Mouse (Mus musculus) layer of hippocampus, adult 9-10 months (tissue): ENCODE data around the gene Gpr135.
"Not testable (repeated sequence)": the region's sequence is repeated elsewhere in the genome, so short reads cannot be mapped to it uniquely, and the experiment has no call there.

Experiments
- DNase-seq: peaks from one replicate; pipeline ENCODE4 v3.0.0; 2022; ENCODE audit warnings: low spot score

The Gpr135 gene

DNA sequence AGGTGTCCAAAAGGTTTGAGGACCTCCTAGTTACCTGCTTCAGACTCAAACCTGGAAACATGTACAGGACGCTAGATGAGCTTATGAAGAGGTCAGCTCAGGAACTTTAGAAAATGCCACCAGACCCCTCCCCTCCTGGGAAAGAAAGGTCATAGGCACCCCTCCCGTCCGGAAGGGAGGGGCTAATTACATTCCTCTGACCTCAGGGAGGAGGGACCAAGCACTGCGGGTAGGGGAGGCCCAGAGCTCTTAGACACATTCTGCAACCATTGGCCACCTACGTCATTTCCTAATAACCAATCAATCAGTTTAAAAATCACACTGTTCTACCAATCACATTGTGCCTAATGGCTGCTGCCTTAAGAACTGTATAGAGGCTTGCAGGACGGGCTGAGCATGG, 18.4 kb downstream of the Gpr135 start:
- no peak for DNase-seq

GRCm38 (mm10) chr12:72050821-72051220, 20.1 kb downstream of the Gpr135 start:
- no peak for DNase-seq

DNA sequence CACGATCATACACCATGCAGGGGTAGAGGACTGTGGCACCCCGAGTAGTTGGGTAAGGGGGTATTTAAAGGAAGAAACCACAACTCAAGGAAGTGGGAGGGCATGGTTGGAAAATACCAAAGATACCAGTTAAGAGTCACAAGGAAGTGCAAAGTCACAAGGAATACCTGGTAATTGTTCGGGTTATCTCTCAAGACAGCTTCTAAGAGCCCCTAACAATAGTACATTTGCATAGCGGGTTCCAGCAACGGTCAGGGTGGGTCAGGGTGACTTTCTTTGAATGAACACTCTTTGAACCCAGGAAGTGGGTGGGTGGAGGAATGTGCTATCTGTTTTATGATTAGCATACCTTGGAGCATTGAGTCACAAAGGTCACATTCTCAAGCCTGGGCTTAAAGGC, 20.8 kb downstream of the Gpr135 start:
- not testable (repeated sequence) for DNase-seq

DNA sequence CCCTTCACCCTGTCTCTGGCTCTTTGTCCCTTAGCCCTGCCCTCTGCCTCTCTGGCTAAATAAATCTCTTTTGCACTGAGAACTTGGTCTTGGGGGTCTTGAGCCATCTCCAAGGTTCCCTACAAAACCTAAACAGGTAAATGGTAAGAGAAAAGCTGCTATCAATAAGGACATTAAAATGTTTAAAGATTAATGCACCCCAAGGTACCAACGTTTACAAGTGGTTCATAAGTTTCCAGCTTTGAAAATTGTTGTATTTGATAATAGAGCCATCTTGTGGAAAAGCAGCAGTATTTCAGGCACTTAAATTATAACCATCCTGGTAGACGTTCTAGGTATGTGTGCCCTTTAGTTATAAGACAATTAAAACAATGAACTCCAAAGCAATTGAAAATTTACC, 23.4 kb downstream of the Gpr135 start:
- peak; percentile 2 for DNase-seq

- DNase-seq = no peak
Measured at GRCm38 (mm10) chr12:72041238-72041637, 29.7 kb downstream of the Gpr135 start.

DNA sequence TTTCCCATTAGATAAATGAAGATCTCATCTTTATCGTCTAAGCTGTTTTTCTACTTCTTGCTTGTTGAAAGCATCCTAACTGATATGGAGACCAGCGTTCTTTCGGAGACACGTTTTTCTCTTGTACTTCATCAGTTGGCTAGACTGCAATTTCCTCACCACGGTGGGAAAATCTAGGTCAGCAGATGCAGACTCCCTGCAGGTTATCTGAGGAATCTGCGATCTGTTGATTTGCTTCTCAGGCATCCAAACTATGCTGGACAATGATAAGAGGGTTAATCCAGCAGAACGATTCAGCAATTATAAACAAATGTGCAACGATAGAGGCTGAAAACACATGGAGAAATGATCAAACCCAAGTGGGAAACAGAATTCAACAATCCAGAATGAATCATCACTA, 31.4 kb downstream of the Gpr135 start:
- DNase-seq = no peak

DNA sequence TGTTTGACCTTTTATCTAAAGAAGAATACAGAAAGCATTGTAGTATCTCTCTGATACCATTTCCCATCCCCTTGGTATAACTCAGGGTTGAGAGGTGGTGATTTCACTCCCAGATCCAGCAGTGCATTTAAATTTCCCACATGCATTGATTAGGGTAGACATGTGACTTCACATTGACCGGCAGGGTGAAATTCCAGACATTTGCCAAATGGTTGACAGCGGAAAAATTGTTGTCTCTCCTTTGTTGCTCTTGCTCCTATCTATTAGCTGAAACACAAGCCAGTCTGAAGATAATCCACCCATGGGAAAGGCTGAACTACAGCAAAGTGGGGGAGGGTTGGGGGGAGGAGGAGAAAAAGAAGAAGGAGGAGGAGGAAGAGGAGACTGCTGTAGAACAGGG, 32.1 kb downstream of the Gpr135 start:
- no peak for DNase-seq

DNA sequence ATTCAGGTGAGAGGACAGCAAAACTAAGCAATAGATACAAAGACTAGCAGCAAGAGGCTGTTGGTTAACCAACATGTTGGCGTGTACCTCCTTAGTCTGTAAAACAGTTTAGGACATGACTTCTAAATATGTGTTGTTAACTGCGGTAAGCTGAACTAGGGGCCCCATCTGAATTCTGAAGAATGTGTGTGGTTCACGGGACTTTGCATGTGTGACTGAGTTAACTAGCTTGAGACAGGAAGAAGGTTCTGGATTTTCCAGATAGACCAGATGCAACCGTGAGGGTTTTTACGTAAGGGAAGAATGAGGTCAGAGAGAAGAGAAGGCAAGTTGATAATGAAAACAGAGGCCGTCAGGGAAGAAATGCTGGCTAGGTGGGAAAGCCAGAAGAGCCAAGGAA, 33.9 kb downstream of the Gpr135 start:
- no peak for DNase-seq

- no peak for DNase-seq
Measured at GRCm38 (mm10) chr12:72036097-72036661, 34.7 kb downstream of the Gpr135 start.

- no peak for DNase-seq
Measured at GRCm38 (mm10) chr12:72031794-72032193, 39.1 kb downstream of the Gpr135 start.

- no peak for DNase-seq
Measured at GRCm38 (mm10) chr12:72031171-72031570, 39.8 kb downstream of the Gpr135 start.

DNA sequence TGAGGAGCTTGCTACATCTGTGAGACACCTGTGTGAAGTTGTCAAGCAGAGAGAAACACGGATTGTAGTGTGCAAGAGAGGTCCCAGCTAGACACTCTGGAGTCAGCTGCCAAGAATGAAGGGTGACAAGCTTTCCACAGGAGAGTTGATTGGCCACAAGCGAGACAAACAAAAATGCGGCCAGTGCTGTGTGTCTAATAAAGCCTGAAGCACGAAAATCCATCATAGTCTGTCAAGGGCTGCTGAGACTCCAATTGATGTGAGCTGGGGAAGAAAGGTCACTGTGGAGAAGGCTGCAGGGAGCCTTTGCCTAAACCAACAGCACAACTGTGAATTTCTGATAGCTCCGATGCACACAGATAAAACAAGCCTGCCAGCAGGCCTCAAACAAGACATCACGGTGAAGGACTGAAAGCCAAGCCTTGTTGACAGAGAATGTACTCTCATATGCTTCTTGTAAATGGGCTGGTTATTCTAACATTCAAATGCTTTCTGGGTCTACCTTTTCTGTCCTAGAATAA, 45.6 kb downstream of the Gpr135 start:
- DNase-seq = no peak

- no peak for DNase-seq
Measured at GRCm38 (mm10) chr12:72023572-72023971, 47.4 kb downstream of the Gpr135 start.

GRCm38 (mm10) chr12:72022790-72023189, 48.1 kb downstream of the Gpr135 start:
- DNase-seq = no peak

DNA sequence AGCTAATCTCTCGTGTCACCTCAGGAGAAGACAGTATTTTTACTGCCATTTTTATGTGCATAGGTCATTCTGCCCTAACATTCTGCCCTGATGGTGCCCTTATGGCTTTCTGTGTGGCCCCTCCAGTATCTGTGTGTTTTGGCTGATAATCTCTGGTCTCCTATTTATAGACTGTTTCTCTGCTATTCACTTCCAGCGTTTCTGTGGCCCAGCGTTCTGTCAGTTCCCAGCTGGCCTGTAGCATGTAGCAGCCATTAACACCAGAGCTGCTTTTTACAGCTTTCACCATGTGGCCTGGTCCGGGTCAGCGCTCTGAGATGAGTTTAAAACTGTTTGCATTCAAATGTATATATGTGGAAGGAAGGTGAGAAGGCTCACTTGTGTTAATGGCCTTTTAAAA, 49.4 kb downstream of the Gpr135 start:
- DNase-seq = no peak

GRCm38 (mm10) chr12:72020285-72020684, 50.6 kb downstream of the Gpr135 start:
- no peak for DNase-seq
